Mouse (Mus musculus): Measurements from ENCODE around the gene 2700049A03Rik. TPM values are rescaled to one million over a fixed set of nuclear protein-coding genes. Genes with fewer than 3 reads are reported as not detected.
A peak's percentile ranks its signal among the peaks of the same experiment; 100 is the strongest.

2700049A03Rik gene
- total RNA-seq, 2 experiments from 2014 or later: 6.4 to 6.7 TPM

DNA sequence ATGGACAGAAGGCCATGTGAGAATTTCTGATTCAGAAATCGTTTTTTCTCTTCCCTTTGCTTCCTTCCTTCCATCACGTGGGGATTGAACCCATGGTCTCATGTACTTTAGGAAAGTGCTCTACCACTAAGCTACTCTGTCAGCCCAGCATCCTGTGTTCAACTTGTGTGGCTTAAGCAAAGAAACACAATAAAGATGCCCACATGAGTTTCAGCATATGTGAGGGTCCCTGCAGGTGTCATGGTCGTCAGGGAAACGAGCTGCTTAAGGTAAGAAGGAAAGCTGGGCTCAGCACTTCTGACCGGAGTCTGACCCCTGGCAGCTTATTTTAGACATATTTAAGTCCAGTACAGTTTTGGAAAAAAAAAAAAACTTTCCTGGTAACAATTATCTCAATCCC, 134.5 kb downstream of the 2700049A03Rik start:
- DNase-seq: no peak

DNA sequence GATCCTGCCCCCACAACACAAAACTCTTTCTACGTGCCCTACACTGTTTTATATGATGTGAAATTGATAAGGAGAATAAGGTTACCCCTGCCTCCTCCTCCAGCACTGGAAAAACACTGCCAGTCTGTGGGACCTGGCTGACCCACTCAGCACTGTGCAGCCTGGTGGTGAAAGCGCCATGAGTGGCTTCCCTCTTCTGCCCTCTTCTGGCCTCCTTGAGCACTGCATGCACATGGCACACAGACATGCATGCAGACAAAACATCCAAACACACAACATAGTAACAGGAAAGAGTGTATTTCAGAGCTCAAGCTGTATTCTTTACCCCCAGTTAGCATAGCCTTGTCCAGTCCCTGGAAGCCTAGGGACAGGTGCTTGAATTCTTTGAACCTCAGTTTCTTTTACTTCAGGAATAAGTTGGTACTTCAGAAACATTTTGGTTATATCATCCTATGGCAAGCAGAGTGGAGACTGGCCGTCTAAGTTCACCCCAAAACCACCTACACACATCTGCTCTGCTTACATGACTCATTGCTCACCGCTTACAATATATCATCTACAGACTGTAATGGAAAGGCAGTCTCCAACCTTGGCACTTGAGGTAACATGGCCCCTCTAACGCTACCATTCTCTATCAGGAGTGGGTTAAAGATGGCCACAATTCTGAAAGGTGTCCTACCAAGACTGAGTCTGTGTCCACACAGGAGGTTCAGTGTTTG, 138.0 kb downstream of the 2700049A03Rik start:
- peak; percentile 15 for DNase-seq

DNA sequence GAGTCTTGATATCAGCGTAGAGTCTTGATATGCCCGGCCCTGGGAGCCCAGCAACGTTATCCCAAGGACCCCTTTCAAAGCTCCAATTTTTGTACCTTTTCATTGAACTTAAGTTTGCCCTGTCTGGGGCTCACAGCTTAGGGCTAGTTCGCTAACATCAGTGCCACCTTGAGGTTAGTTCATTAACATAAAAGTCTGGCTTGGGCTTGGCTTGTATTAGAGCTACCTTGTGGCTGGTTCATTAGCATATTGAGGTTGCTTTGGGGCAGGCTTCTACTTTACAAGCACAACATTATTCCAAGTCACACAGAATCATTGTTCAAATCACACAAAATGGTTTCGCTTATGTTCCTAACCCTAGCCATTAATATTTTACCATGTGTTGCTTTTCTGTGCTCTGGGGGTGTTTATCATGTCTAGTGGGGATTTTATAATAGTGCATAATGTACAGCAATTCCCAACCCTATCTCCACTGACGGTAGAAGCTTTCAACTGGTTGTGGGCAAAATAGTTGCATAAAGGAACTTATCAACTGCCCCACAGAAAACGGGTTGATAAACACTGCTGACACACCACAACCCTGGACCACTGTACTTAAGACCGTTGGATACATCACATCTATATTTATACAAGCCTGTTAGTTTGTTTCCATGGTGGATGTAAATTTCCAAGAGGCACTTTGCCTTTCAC, 139.4 kb downstream of the 2700049A03Rik start:
- DNase-seq: no peak

DNA sequence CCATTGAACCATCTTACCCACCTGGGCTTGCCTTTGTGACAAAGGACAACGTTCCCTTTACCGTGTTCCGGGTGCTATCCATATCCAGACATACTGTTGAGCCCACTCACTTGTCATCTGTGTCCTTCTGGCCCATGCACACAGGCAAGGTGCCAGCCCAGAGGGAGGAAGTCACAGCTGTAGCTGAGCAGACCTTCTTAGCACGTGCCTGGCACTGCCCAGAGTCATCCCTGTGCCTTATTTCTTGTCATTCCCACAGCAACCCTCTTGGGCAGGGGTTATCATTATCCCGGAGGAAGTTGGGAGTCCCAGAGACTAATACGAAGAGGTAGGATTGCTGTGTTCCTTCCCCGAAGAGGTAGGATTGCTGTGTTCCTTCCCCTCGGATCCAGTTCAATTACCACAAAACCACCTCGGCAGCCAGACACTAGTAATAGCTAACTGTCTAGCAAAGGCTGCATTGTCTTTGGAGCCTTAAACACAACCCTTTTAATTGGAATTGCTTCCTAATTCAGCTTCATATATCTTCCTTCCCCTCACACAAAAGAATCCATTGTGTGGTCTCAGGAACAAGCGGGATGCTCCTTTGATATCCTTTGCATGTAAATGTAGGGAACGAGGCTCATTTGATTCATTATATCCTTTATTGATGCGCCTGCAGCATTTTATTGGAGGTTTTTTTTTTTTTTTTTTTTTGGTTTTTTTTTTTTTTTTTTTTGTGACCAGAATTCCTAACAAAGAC, 143.0 kb downstream of the 2700049A03Rik start:
- DNase-seq: peak; percentile 20

DNA sequence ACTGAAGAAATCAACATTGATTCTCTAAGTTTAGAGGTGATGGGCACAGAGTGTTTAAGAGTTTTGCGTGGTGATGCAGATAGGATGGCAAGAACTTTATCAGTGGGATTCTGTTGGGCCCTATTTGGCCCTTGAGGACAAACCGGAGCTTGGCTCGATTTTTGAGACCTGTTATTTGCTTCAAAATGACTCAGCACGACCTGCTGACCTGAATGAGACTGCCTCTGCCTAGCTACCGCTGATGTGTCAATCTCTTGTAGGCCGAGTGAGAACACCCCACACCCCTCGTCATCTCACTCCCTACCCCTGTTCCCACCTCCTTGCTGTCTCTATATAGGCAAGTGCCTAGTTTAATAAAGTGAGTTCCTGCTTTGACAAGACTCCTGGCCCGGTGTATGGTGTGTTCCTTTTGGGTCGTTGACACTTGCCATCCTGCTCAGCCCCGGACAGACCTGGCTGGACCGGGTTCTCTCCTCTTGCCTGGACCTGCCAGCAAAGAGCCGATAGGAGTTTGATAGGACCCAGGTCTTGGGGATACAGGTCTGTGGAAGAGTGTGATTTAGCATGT, 144.6 kb downstream of the 2700049A03Rik start:
- DNase-seq: no peak

DNA sequence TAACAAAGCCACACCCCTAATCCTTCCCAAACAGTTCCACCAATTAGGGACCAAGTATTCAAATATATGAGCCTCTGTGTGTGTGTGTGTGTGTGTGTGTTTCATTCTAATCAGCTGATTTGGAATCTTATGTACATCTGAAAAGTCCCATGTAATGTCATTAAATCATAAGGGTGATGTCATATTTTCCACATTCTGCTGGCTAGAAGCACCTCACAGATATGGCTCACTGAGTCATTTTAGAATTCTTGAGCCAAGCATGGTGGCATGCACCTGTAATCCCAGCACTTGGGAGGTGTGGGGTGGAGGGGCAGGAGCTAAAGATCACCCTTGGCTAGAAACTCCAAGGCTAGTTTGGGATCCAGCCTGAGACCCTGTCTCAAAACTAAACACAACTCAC, 148.8 kb downstream of the 2700049A03Rik start:
- DNase-seq: no peak

DNA sequence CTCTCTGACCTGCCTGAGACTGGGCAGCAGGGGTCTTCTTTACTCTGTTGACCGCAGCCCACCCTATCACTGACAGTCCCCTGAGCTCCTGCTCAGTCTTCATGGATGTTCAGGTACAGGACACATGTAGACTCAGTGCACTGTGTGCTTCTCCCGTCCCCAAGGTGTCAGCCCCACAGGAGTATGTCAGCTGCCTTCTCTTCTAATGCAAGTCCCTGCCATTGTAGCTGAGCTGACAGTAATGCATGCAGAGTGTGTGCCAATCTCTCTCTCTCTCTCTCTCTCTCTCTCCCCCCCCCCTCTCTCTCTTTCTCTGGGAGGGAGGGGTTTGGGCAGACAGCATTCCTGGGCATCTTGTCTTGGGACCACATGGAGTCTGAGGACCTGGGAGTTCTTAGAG, 153.8 kb downstream of the 2700049A03Rik start:
- no peak for DNase-seq

Other genes with a start within 250 kb of the 2700049A03Rik start
- gene Actr10, start 199.0 kb upstream of the 2700049A03Rik start, total RNA-seq (2021): 100 to 1,000 TPM; 165 to 176 TPM
- gene Psma3, start 162.2 kb upstream of the 2700049A03Rik start, total RNA-seq (2021): 100 to 1,000 TPM; 257 to 261 TPM
- gene Arid4a, start 120.9 kb upstream of the 2700049A03Rik start, total RNA-seq (2021): 10 to 100 TPM; 13.0 to 13.4 TPM
- 1 to 10 TPM in 1 of 2 experiments, under 1 TPM in 1; 0.65 to 1.5 TPM for gene Tomm20l, start 25.4 kb upstream of the 2700049A03Rik start, total RNA-seq (2021)
- 10 to 100 TPM; 50.0 to 51.3 TPM for gene Timm9, start 164 bp upstream of the 2700049A03Rik start, total RNA-seq (2021)
- 10 to 100 TPM; 19.0 to 23.1 TPM for gene Dact1, start 173.0 kb downstream of the 2700049A03Rik start, total RNA-seq (2021)

All from heart, postnatal 4 days (tissue).